Mouse (Mus musculus) c-Kit-positive CD71-positive TER-119-negative erythroid progenitor cells, embryonic 14.5 days (primary cell): ENCODE results near the gene Taf1a.
A peak's percentile ranks its signal among the peaks of the same experiment; 100 is the strongest.
"Not testable (repeated sequence)": the region's sequence is repeated elsewhere in the genome, so short reads cannot be mapped to it uniquely, and the experiment has no call there.

Experiments
- DNase-seq: peaks from one replicate; pipeline ENCODE4 v3.0.0-alpha.2; 2013; ENCODE audit warnings: low read depth

Taf1a gene

DNA sequence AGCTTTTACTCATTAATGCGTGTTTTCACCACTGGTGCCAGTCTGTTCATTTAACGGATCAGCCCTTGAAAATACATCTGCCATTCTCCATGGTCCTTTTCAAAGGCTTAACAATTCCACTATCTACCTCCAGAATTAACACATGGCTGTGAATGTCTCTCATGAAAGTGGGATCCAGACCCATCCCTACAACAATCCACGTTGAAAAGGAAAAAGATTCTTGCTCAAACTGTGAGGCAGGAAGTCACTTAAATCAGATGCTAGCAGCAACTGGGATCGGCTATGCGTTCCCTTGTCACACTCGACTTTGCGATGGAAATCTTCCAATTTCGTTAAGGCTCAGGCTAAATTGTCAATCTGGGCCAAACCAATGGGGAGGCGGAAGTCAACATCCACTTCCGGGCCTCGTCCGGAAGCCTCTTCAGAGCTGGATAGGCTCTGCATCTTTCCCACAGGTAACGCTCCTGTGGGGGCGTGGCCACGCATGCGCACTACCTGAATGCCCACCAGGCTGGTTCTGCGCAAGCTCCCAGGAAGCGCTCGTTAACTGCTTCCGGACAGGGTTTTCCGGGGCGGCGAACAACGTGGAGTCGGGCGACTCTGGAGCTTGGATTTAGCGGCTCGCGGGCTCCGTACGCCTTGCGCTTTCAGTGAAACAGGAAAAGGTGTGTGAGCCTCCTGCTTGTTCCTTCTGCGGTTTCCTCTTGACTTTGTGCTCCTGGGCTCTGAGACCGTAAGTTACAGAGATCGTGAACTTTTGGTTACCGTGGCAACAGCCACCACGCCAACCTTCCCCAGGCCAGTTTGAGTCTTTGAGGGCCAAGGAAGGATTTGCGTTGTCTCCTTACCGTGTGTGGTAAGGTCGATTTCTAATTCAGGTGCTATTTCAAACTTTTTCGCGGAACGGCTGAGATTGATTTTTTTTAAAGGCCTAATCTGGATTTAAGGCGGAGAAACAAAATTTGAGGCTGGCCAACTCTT is at the start of gene Taf1a:
Gene Taf1a (plus strand): TSS at position 556 of the 981 bp plus-strand sequence.
- DNase-seq, result peak; percentile 90

DNA sequence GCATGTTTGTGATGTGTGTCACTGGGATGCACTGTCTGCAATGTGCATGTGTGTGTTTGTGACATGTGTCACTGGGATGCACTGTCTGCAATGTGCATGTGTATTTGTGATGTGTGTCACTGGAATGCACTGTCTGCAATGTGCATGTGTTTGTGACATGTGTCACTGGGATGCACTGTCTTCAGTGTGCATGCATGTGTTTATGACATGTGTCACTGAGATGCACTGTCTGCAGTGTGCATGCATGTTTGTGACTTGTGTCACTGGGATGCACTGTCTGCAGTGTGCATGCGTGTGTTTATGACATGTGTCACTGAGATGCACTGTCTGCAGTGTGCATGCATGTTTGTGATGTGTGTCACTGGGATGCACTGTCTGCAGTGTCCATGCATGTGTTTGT is 45.9 kb upstream of the Taf1a start:
- not testable (repeated sequence) for DNase-seq

DNA sequence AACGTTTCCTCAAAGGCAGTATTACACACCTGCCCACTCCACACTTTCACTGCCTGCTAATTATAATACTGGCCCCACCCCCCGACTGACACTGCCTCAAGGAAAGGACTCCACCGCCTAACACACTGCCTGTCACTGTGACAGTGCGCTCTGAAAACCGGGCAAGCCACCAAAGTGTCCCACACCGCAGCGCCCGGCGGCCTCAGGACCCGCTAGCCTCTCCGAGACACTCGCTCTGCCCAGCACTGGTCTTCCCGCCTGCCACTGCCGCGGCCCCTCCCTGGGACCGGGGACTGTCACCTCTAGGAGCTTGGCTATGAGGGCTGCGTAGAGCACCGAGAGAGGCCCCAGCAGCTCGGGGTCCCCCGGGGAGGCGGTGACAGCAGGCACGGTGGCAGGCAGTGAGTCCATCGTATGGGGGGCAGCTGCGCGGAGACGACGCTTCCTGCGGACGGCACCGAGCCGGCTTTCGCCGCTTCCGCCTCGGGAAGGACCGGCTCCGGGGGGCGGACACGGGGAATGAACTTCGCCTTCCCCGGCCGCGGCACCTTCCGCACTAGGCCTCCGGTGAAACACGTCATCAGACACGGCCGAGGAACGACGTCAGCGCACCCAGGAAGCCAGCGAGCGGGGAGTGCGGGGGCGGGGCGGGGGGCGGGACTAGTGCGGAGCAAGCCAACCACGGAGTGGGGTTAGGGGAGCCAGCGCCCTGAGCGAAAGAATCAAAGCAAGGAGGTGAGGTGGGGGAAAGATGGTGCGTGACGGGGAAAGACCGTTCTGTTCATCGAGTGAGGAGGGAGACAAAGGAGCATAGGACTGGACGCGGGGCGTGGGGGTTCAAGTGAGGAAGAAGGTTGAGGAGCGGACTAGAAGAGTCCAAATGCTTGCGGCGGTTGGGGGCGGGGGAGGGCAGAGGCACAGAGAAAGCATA is 43.6 kb upstream of the Taf1a start:
- peak; percentile 90 for DNase-seq

DNA sequence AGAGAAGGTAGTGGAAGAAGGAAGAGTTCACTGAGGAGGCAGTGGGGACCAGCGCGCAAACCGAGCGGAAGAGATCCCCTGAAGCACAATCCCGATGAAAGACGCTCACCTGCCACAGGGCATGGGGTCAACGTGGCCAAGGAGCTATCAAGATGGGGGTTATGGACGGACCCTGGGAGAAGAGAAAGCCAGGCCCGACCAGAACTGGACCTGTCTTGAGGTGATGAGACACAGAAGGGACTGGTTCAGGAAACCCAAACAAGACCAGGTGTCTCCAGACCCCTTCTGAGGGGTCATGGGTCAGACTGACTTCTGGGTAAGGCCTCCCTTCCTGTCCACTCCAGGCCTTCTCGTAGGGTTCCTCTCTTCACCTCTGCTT is 43.0 kb upstream of the Taf1a start:
- no peak for DNase-seq

- DNase-seq, result peak; percentile 79
Measured at GRCm38 (mm10) chr1:183349840-183350239, 38.9 kb upstream of the Taf1a start.

DNA sequence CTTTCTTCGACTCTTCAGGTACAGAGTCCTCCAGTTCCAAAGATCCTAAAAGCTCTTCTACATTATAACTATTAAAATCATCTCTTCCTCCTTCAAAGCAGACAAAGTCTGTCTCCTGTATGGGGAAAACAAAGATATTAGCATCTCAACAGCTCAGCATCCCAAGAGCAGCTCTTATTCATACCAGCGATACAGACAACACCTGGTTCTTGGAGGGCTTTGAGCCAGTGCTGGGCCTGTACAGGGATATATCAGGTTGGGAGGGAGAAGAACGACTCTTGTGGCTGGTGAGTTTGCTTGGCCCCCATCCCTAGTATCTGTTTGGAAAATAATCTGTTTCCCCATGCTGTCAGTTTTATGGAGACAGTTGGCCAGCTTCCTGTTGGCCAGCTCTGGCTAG is 29.9 kb upstream of the Taf1a start:
- no peak for DNase-seq

DNA sequence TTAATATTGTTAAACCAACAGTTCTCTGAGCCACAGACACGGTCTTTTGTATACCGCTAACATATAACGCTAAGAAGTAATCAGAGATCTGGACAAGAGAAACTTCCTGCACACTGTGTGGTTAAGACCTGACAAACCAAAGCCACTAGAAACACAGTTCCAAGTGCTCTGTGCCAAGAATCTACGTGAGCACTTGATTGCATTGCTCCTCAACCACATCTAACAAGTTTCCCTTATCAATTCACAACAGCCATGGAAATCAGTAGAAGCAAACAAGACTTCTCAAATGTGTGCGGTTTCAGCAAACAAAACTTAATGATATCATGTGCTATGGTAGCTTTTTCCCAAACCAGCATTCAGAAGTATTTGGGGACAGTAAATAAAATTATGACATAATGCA is 26.5 kb upstream of the Taf1a start:
- peak; percentile 49 for DNase-seq

- no peak for DNase-seq
Measured at GRCm38 (mm10) chr1:183362729-183363576, 25.8 kb upstream of the Taf1a start.

- no peak for DNase-seq
Measured at GRCm38 (mm10) chr1:183363577-183363867, 25.3 kb upstream of the Taf1a start.

DNA sequence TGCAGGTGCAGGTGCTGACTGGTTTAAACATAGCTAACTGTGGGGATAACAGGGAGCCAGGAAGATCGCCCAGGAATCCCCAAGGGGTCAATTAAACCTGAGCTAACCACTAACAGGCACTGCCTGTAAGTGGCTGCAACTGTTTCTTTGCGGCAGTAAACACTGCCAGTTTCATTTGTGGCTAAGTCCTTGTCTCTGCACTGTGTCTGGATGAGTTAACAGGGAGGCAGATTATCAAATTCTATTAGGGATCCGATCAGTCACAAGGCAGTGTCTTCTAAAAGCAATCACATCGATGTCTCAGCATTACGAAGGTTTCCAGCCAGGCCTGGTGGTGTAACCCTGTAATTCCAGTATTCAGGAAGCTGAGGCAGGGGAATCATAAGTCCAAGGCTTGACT is 22.4 kb upstream of the Taf1a start:
- no peak for DNase-seq

DNA sequence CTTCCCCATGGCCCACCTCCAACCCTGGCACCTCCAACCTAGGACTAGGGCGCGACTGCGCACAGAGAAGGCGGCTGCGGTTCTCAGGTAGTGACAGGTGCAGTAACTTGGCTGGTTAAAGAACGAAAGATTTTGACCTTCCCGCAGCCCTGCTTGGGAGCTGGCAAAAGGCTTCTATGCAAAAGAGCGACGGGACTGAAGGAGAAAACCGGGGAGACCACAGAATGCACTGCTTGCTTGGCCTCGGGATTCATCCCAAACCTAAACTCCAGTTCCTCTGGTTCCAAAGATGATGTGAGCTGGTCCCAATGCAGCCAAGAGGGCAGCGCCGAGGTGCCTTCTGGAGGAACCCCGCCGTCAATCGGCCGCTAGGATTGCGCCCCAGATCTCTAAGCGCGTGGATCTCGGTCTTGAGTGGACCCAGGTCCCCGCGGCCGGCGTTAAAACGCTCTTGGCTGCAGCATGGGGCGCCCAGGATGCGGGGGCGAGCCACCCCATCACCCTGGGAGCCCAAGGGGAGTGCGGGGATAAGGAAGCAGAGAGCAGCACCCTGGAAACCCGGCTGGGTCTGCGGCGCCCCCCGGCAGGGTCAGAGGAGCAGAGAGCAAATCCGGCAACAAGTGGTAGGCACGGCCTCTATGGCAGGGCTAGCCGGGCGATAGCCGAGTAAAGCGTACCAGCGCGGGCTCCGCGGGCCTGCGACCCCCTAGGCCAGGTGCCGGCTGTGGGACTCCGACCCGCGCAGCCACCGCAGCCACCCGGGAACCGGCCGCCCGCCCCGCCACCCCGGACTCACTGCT is 20.0 kb upstream of the Taf1a start:
- DNase-seq, result no peak

- peak; percentile 72 for DNase-seq
Measured at GRCm38 (mm10) chr1:183369427-183370014, 19.3 kb upstream of the Taf1a start, which contains the start of gene Mia3. Gene Mia3 (minus strand): TSS chr1:183369553.

DNA sequence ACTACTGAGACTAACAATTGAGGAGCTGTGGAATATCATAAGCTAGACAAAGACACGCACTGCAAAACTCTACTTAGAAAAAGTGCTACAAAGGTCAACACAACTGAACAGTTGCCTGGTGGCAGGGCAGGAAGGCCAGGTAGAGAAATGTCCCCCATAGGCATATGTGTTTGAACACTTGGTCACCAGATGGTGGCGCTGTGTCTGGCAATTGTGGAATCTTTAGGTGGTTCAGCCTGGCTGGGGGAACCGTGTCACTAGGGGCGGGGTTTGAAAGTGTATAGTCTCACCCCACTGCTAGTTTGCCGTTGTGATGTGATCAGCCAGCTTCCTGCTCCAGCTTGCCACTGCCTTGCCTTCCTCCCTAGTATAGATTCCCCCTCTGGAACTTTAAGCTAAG is 14.1 kb upstream of the Taf1a start:
- DNase-seq, result no peak

- DNase-seq, result no peak
Measured at GRCm38 (mm10) chr1:183377045-183377444, 11.7 kb upstream of the Taf1a start.

- no peak for DNase-seq
Measured at GRCm38 (mm10) chr1:183378321-183378941, 10.3 kb upstream of the Taf1a start.

- DNase-seq, result not testable (repeated sequence)
Measured at GRCm38 (mm10) chr1:183379376-183379775, 9.4 kb upstream of the Taf1a start.

DNA sequence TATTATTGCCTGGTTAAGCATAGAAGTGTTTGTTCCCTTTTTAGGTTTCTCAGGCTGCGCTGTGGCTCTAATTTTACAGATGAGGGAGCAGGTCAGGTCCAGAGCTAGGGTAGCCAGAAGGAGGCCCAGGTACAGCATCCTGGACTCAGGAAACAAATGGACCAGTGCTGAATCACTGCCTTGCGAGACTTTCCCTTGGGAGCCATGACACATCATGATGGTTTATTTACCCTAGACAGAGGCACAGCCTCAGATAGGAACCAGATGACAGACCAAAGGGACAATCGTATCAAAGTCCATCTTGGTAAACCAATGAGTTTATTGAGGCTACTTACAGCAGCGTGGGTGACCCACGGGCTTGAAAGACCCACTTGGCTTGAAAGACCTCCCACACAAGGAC is 7.0 kb upstream of the Taf1a start:
- DNase-seq, result no peak

DNA sequence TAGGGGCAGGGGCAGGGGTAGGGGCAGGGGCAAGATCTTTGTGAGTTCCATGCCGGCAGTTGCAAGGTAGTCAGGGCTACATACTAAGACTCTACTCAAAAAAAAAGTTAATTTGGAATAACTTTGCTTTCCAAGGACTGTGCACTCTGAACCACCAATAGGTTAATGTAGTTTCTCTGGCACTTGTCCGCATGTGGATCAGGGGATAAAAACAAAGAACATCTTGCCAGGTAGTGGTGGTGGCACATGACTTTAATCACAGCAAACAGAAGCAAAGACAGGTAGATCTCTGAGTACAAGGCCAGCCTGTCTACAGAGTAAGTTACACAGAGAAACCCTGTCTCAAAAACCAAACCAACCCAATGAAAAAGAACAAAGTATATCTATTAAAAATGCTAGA is 6.2 kb upstream of the Taf1a start:
- DNase-seq, result no peak

- not testable (repeated sequence) for DNase-seq
Measured at GRCm38 (mm10) chr1:183387421-183387820, 1.4 kb upstream of the Taf1a start.

DNA sequence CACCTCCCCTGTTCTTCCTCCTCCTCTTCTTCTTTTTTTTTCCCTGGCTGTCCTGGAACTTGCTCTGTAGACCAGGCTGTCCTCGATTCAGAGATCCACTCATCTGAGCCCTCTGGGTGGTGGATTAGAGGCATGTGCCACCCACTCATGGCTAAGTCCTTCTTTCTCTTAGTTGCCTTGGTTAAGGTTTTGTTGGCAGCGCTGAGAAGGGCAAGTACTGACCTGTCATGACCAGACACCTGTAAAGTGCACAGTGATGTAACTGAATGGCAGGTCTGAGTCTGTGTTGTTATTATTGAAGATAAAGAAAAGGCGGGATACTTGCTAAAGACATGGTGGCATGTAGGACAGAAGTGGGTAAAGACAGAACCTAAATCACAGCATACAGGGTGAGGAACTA is 14.6 kb downstream of the Taf1a start:
- DNase-seq, result no peak
